Mouse (Mus musculus): ENCODE results near the gene Pdss2. TPM values are rescaled to one million over a fixed set of nuclear protein-coding genes. Genes with fewer than 3 reads are reported as not detected.
A peak's percentile ranks its signal among the peaks of the same experiment; 100 is the strongest.

The Pdss2 gene
- polyA plus RNA-seq, 1 experiment from 2014 or later, result 13.2 TPM

GRCm38 (mm10) chr10:43339811-43340210 lies 118.5 kb downstream of the Pdss2 start:
- Histone ChIP-seq H3K4me3 (no peak overlapping the region), H3K27ac (no peak overlapping the region), H3K4me2 (no peak overlapping the region), H3K9me3 (replicated peaks) (no peaks in the 10 kb centered on the region), H3K27me3 (no peaks in the 10 kb centered on the region), H3K36me3 (no peaks in the 10 kb centered on the region), H3K4me1 (replicated peaks) (no peaks in the 10 kb centered on the region), H3K9ac (no peak overlapping the region)
- WGBS, result 75% methylated on average over 10 of the region's 10 CpGs
- ATAC-seq (replicated peaks; ENCODE audit: insufficient number of reproducible peaks, insufficient read depth, low FRiP score, low read depth), result no peak

- Histone ChIP-seq H3K27ac (no peak overlapping the region), H3K4me2 (no peak overlapping the region), H3K9me3 (replicated peaks) (no peaks in the 10 kb centered on the region), H3K27me3 (no peaks in the 10 kb centered on the region), H3K9ac (no peak overlapping the region), H3K36me3 (no peaks in the 10 kb centered on the region), H3K4me1 (replicated peaks) (no peaks in the 10 kb centered on the region), H3K4me3 (no peak overlapping the region)
- WGBS, result 84% methylated on average over 2 of the region's 2 CpGs
- no peak for ATAC-seq (replicated peaks; ENCODE audit: insufficient number of reproducible peaks, insufficient read depth, low FRiP score, low read depth)
These were observed 128.4 kb downstream of the Pdss2 start for GRCm38 (mm10) chr10:43349718-43350117.

- Histone ChIP-seq H3K9ac (no peak overlapping the region), H3K27me3 (no peaks in the 10 kb centered on the region), H3K4me3 (no peak overlapping the region), H3K9me3 (replicated peaks) (no peaks in the 10 kb centered on the region), H3K4me2 (no peak overlapping the region), H3K27ac (no peak overlapping the region), H3K36me3 (no peaks in the 10 kb centered on the region), H3K4me1 (replicated peaks) (no peaks in the 10 kb centered on the region)
- no peak for ATAC-seq (replicated peaks; ENCODE audit: insufficient number of reproducible peaks, insufficient read depth, low FRiP score, low read depth)
- 66% methylated on average over 4 of the region's 4 CpGs for WGBS
These were observed 136.6 kb downstream of the Pdss2 start for GRCm38 (mm10) chr10:43357884-43358283.

GRCm38 (mm10) chr10:43362947-43363346 lies 141.7 kb downstream of the Pdss2 start:
- Histone ChIP-seq H3K27me3 (no peaks in the 10 kb centered on the region), H3K9ac (no peak overlapping the region), H3K36me3 (no peaks in the 10 kb centered on the region), H3K9me3 (replicated peaks) (no peaks in the 10 kb centered on the region), H3K4me3 (no peak overlapping the region), H3K4me1 (replicated peaks) (no peaks in the 10 kb centered on the region), H3K4me2 (no peak overlapping the region), H3K27ac (no peak overlapping the region)
- ATAC-seq (replicated peaks; ENCODE audit: insufficient number of reproducible peaks, insufficient read depth, low FRiP score, low read depth), result no peak
- 90% methylated on average over 6 of the region's 6 CpGs for WGBS

- Histone ChIP-seq H3K4me3 (no peak overlapping the region), H3K36me3 (no peaks in the 10 kb centered on the region), H3K27ac (no peak overlapping the region), H3K27me3 (no peaks in the 10 kb centered on the region), H3K4me2 (no peak overlapping the region), H3K9ac (no peak overlapping the region), H3K9me3 (replicated peaks) (no peaks in the 10 kb centered on the region), H3K4me1 (replicated peaks) (no peaks in the 10 kb centered on the region)
- ATAC-seq (replicated peaks; ENCODE audit: insufficient number of reproducible peaks, insufficient read depth, low FRiP score, low read depth), result no peak
- WGBS, result 89% methylated on average over 5 of the region's 5 CpGs
These were observed 142.2 kb downstream of the Pdss2 start for GRCm38 (mm10) chr10:43363431-43363851.

GRCm38 (mm10) chr10:43365909-43366308 lies 144.6 kb downstream of the Pdss2 start:
- Histone ChIP-seq H3K9me3 (replicated peaks) (no peaks in the 10 kb centered on the region), H3K9ac (no peak overlapping the region), H3K4me3 (no peak overlapping the region), H3K36me3 (no peaks in the 10 kb centered on the region), H3K27ac (no peak overlapping the region), H3K4me2 (no peak overlapping the region), H3K27me3 (no peaks in the 10 kb centered on the region), H3K4me1 (replicated peaks) (no peaks in the 10 kb centered on the region)
- no peak for ATAC-seq (replicated peaks; ENCODE audit: insufficient number of reproducible peaks, insufficient read depth, low FRiP score, low read depth)
- WGBS, result 80% methylated on average over 4 of the region's 4 CpGs

GRCm38 (mm10) chr10:43368611-43369010 lies 147.3 kb downstream of the Pdss2 start:
- Histone ChIP-seq H3K9ac (no peak overlapping the region), H3K36me3 (no peaks in the 10 kb centered on the region), H3K9me3 (replicated peaks) (no peaks in the 10 kb centered on the region), H3K27ac (no peak overlapping the region), H3K4me1 (replicated peaks) (peaks cover 6% of the 10 kb centered on the region), H3K4me3 (no peak overlapping the region), H3K27me3 (no peaks in the 10 kb centered on the region), H3K4me2 (no peak overlapping the region)
- 88% methylated on average over 5 of the region's 5 CpGs for WGBS
- no peak for ATAC-seq (replicated peaks; ENCODE audit: insufficient number of reproducible peaks, insufficient read depth, low FRiP score, low read depth)

GRCm38 (mm10) chr10:43372315-43372714 lies 151.0 kb downstream of the Pdss2 start:
- Histone ChIP-seq H3K4me1 (replicated peaks) (peaks cover 6% of the 10 kb centered on the region), H3K4me3 (no peak overlapping the region), H3K36me3 (no peaks in the 10 kb centered on the region), H3K9me3 (replicated peaks) (no peaks in the 10 kb centered on the region), H3K27ac (no peak overlapping the region), H3K4me2 (no peak overlapping the region), H3K27me3 (no peaks in the 10 kb centered on the region), H3K9ac (no peak overlapping the region)
- peak; percentile 55; the same call in 1 of the 2 replicates for ATAC-seq (replicated peaks; ENCODE audit: insufficient number of reproducible peaks, insufficient read depth, low FRiP score, low read depth)
- 34% methylated on average over 7 of the region's 7 CpGs for WGBS

GRCm38 (mm10) chr10:43373035-43373434 lies 151.7 kb downstream of the Pdss2 start:
- WGBS, result 69% methylated on average over 9 of the region's 9 CpGs
- Histone ChIP-seq H3K36me3 (no peaks in the 10 kb centered on the region), H3K27ac (no peak overlapping the region), H3K27me3 (no peaks in the 10 kb centered on the region), H3K9me3 (replicated peaks) (no peaks in the 10 kb centered on the region), H3K4me3 (no peak overlapping the region), H3K9ac (no peak overlapping the region), H3K4me1 (replicated peaks) (peaks cover 6% of the 10 kb centered on the region), H3K4me2 (no peak overlapping the region)
- ATAC-seq (replicated peaks; ENCODE audit: insufficient number of reproducible peaks, insufficient read depth, low FRiP score, low read depth), result no peak

- Histone ChIP-seq H3K9ac (no peak overlapping the region), H3K27ac (no peak overlapping the region), H3K27me3 (no peaks in the 10 kb centered on the region), H3K36me3 (no peaks in the 10 kb centered on the region), H3K9me3 (replicated peaks) (no peaks in the 10 kb centered on the region), H3K4me3 (no peak overlapping the region), H3K4me2 (no peak overlapping the region), H3K4me1 (replicated peaks) (peaks cover 6% of the 10 kb centered on the region)
- no peak for ATAC-seq (replicated peaks; ENCODE audit: insufficient number of reproducible peaks, insufficient read depth, low FRiP score, low read depth)
- 73% methylated on average over 12 of the region's 12 CpGs for WGBS
These were observed 152.4 kb downstream of the Pdss2 start for GRCm38 (mm10) chr10:43373666-43374065.

GRCm38 (mm10) chr10:43375286-43375685 lies 154.0 kb downstream of the Pdss2 start:
- no peak for ATAC-seq (replicated peaks; ENCODE audit: insufficient number of reproducible peaks, insufficient read depth, low FRiP score, low read depth)
- 80% methylated on average over 4 of the region's 4 CpGs for WGBS
- no peak overlapping the region for H3K9ac ChIP-seq
- no peaks in the 10 kb centered on the region for H3K27me3 ChIP-seq
- no peak overlapping the region for H3K4me2 ChIP-seq
- H3K27ac ChIP-seq, result no peak overlapping the region
- no peak overlapping the region for H3K4me3 ChIP-seq
- no peaks in the 10 kb centered on the region for H3K9me3 ChIP-seq (replicated peaks)
- no peaks in the 10 kb centered on the region for H3K36me3 ChIP-seq
- peaks cover 6% of the 10 kb centered on the region for H3K4me1 ChIP-seq (replicated peaks)

GRCm38 (mm10) chr10:43376749-43377148 lies 155.5 kb downstream of the Pdss2 start:
- 88% methylated on average over 8 of the region's 8 CpGs for WGBS
- Histone ChIP-seq H3K9me3 (replicated peaks) (no peaks in the 10 kb centered on the region), H3K27me3 (no peaks in the 10 kb centered on the region), H3K4me1 (replicated peaks) (peaks cover 6% of the 10 kb centered on the region), H3K4me3 (no peak overlapping the region), H3K36me3 (no peaks in the 10 kb centered on the region), H3K9ac (no peak overlapping the region), H3K27ac (no peak overlapping the region), H3K4me2 (no peak overlapping the region)
- no peak for ATAC-seq (replicated peaks; ENCODE audit: insufficient number of reproducible peaks, insufficient read depth, low FRiP score, low read depth)
